Mouse (Mus musculus) C2C12 (cell line): ENCODE results near the gene Wdr66.
"Not testable (repeated sequence)": the region's sequence is repeated elsewhere in the genome, so short reads cannot be mapped to it uniquely, and the experiment has no call there.

Source experiments
- CTCF ChIP-seq: IDR thresholded peaks from one replicate; pipeline ENCODE4 v1.5.1; 2011; ENCODE audit not compliant: control insufficient read depth, insufficient read depth, insufficient read length
- FOSL1 ChIP-seq: IDR thresholded peaks from one replicate; pipeline ENCODE4 v1.8.0; 2011; ENCODE audit warnings: mild to moderate bottlenecking, low read length; ENCODE audit not compliant: poor library complexity, insufficient read depth, severe bottlenecking
- MAX ChIP-seq: IDR thresholded peaks from one replicate; pipeline ENCODE4 v1.6.1; 2011; ENCODE audit warnings: mild to moderate bottlenecking, control low read depth
- MYOD1 ChIP-seq: IDR thresholded peaks from one replicate; pipeline ENCODE4 v1.6.1; 2011; ENCODE audit warnings: low read depth; ENCODE audit not compliant: control insufficient read depth, insufficient read length

DNA sequence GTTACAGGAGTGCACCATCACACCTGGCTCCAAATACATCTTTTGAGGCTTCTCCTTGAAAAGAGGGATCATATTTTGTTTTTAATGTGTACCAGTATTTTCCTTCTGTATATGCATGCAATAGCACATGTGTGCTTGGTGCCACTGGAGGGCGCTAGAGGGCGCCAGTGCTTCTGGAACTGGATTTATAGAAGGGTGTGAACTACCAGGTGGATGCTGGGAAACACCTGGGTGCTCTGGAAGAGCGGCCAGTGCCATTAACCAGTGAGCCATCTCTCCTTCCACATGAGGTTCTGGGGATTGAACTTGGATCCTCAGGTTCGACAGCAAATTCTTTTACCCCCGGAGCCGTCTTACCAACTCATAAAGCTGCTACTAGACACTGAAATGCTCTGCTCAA is 28.0 kb upstream of the Wdr66 start:
- TF ChIP-seq FOSL1, MYOD1, CTCF, MAX: not testable (repeated sequence)
